Mouse (Mus musculus) liver (tissue): ENCODE results near the gene Wbp2nl.
A peak's percentile ranks its signal among the peaks of the same experiment; 100 is the strongest.

ENCODE experiments used
- DNase-seq: peaks from one replicate; pipeline ENCODE4 v3.0.0-alpha.2; 2020; ENCODE audit warnings: mixed read lengths

Gene Wbp2nl

DNA sequence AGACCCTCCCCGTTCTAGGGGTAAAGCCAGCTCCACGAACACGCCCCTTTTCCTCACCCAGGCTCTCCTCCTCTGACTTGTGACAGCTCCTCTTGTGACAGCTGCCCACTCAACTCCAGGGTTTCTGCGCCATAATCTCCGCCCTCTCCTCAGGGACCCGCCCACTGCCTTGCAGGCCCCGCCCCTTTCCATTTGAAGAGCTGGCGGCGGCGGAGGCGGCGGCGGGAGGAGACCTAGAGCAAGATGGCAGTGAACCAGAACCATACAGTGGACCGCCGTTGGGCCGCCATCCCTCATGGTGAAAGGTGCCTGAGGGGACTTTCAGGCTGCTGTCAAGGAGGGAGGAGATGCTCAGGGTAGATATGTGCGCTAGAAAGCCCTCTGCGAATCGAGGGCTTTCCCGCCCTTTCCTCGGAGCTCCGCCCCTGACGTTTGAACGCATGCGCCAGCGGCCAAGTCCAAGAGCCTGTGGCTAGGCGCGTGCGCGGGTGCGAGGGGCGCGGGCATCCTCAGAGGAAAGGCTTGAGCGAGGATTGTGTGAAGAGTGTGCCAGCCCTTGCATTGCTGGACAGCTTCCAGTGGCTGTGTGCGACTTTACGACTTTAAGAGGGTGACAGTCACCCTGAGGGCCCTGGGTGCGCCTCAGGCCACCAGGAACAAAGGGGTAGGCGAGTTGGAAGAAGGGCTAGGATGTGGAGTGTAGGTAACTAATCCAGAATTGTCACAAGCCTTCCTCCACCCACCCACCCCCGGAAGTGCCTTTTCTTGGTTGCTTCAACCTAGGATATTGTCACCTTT, at the start of gene Wbp2nl:
Wbp2nl (plus strand) TSS at position 191 of the 798 bp plus-strand sequence.
- DNase-seq: peak; percentile 59

DNA sequence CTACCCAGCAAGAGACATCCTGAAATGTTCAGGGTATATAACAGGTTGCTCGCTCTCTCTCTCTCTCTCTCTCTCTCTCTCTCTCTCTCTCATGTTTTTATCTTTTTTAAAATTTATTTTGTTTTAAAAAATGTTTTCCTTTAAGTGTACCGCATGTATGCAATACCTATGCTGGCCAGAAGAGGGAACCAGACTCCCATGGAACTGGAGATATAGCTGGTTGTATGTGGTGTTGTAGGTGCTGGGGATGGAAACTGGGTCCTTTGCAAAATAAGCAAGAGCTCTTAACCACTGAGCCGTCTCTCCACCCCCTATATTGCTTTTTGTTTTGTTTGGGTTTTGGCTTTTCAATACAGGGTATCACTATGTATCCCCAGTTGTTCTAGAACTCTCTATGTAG, 47.2 kb upstream of the Wbp2nl start:
- no peak for DNase-seq

DNA sequence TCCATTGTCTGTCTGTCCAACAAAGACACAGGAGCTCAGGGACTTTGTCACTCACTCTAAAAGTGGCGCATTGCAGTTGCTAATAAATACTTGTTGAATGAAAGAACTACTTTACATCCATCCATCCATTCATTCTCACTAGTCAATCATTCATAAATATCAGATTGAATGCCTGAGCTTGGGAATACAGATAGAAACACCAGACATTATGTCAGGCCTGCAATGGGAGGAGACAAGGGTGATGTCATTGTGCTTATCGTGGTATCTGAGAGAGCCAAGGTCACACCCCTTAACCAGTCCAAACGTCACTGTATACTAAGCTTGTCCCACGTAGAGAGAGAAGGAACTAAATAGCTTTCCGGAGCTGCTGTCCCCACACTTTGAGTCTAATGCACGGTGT, 46.7 kb upstream of the Wbp2nl start, which contains the start of gene 1500009C09Rik:
1500009C09Rik (plus strand) TSS at position 301 of the 400 bp plus-strand sequence.
- DNase-seq: no peak

DNA sequence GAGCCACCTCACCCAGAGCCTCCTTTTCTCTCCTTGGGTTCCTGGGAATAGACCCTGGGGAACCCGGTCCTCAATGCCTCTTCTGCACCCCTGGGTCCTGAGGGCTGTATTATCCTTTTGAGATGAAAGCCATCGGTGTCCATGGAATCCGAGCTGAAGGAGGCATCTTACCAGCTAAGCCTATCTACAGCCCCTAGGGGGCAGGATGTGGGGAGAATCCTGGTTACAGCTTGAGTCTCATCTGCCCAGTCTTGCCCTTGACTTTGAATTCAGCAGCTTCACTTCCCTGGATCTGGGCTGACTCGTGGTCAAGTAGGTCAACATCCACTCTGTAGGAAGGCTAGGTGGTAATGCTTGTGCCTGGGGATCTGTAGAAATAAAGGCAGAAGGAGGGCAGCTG, 43.5 kb upstream of the Wbp2nl start:
- no peak for DNase-seq

DNA sequence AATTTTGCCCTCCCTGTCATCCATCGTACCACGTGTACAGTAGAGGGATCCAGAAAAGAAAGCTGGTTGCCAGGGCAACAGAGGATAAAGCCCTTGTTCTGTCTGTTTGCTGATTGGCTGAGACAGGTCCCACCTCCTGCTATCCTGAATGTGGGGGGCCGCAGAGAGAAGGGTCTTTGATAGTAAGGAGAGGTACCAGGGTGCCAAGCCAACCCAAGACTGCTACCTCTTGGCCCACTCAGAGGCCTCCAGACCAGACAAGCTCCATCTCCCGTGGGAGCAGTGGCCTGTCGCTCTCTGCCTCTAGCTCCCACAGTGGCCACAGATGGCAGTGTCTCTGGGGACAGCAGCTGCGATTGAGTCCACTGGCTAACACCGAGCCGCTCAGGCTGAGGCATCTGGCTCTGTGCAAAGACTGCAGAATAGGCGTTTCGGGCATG, 42.8 kb upstream of the Wbp2nl start:
- no peak for DNase-seq

DNA sequence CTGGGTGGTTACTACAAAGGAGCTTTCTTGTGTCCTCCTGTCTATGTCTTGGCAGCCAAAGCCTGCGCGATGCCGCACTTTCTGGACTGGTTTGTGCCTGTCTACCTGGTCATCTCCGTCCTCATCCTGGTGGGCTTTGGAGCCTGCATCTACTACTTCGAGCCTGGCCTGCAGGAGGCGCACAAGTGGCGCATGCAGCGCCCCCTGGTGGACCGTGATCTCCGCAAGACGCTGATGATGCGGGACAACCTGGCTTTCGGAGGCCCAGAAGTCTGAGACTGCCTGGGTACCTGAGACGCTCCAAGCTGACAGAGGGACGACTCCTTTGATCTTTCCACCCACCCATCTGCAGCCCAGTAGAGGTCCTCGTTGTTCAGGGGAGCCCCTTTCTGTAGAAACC, 39.2 kb upstream of the Wbp2nl start:
- DNase-seq: peak; percentile 77

DNA sequence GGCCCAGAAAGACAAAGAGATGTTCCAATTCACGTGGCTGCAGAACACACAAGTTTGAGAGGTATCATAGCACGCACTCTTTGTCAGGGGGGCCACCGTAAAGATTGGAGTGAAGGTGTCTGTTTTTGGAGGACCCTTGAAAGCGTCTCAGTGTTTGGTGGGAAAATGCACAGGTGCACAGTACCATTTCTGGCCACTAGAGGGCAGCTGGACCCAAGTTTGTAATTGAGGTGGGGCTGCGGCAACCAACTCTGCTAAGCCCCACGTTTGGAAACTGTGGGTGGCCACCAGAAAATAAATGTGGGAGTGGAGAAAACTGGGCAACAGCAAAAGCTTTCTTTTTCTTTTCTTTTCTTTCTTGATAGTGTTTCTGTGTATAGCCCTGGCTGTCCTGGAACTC, 32.4 kb upstream of the Wbp2nl start:
- peak; percentile 68 for DNase-seq

DNA sequence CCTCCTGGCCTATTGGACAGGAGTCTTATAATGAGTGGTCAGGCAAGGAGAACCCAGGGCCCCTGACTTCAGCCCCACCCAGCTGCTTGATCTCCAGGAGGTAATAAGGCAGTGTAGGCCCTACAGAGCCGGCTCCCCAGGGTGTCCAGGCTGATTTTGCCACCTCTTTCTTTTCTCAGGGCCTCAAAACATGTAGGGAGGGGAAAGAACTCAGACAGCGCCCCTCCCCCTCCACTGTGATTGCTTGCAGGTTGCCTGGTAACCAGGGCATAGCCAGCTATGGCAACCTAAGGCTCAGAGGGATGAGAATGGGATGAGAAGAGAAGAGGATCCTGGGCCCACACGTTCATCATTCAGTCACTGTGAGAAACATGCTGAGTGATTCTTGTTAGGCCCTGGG, 30.6 kb upstream of the Wbp2nl start:
- no peak for DNase-seq

DNA sequence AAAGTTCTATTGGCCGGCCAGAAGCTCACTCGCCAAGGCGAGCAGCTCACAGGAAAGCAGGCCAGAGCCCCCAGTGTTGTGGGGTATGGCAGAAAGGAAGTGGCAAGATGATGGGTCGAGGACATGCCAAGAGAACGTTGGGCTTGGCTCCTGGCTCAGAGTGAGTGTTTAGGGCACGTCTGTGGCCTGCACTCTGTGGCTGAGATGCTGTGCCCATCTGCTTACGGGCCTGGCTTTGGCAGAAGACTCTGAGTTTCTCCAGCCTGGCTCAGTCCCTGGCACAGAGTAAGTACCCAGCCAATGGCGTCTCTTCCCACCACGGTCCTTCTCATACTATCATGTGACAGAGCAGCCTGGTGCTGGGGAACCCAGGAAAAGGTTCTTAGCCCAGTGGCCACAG, 30.0 kb upstream of the Wbp2nl start:
- no peak for DNase-seq

DNA sequence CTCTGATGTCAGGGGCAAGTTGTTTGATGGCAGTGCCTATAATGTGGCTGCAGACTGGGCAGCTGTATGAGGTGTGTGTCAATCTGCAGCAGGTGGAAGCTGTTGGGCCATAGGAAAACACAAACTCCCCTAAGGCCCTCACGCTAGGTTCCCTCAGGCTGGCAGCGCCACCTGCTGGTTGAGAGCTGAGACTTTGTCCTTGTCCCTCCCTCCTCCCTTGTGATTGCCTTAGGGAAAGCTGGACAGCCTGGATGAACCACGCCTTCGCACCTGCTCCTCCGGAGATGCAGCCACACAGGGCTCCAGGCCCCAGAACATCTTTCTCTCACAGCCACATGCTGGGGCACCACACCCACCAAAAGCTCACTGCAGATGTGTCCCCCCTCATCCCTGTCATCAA, 27.6 kb upstream of the Wbp2nl start:
- DNase-seq: peak; percentile 78

DNA sequence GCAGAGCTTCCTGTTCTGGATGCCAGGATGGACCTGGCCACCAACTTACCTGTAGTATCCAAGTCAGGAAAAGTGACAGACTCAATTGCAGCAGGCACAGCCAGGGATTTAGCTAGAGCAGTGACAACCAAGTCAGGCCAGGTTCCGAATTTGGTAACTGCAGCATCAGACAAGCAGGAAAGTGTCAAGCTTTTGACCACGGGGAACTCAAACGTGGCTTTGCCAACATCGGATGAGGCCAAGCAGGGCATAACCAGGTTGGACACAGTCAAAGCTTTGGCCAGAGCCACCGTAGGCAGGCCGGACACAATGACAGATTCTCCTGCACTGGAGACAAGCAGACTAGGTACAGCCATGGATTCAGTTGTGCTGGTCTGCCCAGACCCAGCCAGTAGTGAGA, 26.5 kb upstream of the Wbp2nl start:
- no peak for DNase-seq

DNA sequence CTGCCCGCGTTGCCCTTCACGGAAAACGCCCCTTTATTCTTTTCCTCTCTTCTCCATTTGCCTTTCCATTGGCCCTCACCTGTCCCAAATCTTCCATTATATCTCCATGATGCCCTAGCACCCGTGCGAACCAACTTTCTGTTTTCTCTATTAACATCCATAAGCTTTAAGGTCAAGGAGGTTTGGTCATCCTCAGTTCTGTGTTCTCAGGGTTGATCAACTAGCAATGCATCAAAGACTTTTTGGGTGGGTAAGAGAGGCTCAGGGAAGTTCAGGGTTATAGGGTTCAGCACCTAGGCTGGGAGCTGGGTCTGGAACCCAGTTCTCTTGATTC, 24.2 kb upstream of the Wbp2nl start, which contains the start of gene Sept3:
Sept3 (plus strand) TSS at position 301 of the 334 bp plus-strand sequence.
- DNase-seq: no peak

DNA sequence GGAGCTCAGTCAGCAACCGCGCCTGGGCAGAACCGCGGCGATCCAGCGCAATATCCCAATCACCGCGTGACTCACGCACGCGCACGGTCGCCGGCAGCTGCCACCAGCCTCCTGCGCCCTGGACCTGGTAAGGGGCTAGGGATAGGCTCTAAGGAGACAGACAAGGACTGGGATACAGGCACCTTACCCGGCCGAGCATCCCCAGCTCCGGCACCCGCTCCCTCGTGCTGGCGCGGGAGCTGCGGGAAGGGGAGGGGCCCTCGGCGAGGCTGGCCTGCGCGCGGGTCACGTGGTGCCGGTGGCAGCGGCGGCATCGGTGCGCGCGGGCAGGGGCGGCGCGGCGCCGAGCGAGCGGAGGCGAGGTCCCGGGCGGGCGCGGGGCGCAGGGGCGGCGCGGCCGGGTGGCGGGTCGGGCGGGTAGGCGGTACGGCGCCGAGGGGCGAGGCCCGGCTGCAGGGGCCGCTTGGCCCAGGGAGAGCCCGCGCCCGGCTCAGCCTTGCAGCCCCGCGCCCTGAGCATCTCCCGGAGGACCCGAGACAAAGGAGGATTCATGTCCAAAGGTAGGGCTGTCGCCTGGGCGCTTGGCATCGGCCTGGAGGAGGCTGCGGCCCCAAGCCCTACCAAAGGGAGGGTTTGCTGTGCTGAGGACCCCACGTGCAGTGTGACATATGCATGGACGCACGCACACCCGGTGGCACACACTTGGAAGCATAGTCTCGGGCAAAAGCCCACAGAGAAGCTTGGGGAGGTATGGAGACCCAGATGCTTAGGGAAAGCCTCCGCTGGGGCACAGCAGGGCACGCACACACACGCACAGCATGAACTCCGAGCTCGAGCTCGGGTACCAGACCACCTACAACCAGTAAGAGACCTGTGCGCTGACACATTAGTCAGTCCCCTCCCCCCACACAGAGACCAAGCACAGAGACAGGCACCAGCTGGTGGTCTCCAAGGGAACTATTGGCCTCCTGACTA, 23.5 kb upstream of the Wbp2nl start:
- no peak for DNase-seq

DNA sequence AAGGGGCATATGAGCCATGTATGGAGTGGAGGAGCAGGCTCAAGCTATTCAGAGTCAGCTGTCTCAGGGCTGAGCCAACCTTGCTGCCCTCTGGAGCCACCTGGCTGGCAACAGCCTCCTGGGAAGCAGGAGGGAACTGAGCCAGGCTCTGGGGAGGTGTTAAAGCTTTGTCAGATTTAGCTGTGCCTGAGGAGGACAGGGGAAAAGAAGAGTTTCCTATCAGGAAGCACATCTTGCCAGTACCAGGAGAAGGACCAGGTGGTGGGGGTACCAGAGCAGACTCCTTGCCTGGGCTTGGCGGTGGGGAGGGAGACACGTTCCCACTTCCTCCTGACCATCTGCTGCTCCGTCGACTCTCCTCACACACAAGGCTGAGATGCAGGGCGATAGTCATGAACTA, 21.2 kb upstream of the Wbp2nl start:
- no peak for DNase-seq

DNA sequence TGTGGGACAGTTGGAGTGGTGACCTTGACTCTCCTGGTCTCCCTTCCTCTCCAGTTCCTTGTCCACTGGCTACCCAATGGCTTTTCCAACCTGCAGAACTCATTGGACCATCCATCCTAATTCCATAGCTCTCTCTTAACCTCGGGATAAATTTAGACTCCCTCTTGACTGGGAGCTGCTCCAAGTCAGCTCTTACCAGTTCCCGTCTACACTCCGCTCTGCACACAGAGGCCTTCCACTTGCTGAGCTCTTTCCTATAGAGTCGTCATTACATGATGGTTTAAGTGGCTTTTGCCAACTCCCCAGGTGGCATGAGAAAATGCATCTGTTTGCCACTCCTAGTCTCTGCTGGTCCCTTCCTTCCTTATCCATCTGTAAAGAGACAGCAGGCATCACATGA, 18.1 kb upstream of the Wbp2nl start:
- DNase-seq: no peak

DNA sequence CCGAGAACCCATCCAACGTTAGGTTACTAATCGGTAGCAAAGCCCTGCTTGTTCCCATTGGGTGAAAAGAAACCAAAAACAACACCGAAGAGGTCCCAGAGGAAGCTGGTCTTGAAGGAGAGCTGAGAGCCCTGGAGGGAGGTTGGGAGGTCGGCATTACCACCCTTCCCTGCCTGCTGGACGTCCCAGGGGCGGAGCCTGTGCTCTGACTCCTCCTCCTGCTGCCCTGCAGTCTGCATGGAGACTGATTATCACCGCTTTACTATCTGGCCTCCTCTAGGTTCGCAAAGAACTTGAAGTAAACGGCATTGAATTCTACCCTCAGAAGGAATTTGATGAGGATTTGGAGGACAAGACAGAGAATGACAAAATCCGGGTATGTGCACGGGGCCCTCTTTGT, 12.6 kb upstream of the Wbp2nl start:
- DNase-seq: peak; percentile 65

DNA sequence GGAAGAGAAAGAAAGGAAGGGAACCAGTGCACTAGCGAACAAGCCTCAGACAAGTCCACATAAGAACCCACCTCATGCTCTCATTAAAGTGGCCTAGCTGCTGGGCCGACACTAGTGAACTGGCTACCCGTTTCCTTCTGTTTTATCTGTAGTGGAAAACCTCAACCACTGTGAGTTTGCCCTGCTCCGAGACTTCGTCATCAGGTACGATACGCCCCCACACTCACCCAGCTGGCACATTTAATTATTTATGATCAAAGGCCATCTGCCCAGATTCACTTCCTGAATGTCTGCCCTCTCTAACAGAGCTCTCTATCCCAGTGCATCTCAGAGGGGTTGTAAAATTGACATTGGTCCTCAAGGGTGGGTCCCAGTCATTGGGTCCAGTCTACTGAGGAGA, 8.5 kb upstream of the Wbp2nl start:
- no peak for DNase-seq

DNA sequence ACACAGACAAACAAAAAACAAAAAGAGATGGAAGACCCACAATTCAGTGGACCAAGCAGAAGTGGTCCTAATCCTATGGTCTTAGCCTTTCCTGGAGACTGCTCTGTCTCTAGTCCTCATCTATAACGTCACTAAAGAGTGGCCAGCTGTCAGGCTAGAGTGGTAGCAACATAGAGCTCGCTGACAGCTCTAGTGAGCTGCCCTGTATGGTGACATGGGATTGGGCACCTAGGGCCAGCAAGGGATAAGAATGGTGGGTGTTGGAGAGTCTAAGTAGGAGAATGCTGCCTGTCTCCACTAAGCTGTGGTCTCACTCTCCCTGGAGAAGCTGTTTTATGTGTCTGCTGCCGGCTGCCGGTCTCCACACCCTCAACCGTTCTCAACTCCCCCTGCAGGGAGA, 5.9 kb upstream of the Wbp2nl start:
- no peak for DNase-seq

DNA sequence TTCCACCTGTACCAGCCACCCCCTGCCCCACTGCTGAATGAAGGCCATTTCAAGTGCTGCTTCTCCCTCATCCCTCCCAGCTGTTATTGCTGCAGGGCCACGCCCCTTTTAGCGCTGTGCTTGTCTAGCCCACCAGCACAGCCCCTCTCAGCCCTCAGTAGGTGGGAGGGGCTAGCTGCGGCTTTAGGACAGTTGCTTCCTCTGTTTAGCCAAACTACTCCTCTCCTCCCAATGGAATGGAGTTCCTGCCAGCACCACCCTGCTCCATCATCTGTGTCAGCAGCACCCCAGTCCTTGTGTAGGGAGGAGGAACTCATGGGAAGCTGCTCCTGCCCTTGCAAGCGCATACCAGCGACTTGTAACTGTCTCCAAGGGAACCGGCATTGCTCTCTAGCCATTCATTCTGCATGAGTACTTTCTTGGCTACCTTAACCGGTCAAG, 5.5 kb upstream of the Wbp2nl start:
- DNase-seq: no peak

DNA sequence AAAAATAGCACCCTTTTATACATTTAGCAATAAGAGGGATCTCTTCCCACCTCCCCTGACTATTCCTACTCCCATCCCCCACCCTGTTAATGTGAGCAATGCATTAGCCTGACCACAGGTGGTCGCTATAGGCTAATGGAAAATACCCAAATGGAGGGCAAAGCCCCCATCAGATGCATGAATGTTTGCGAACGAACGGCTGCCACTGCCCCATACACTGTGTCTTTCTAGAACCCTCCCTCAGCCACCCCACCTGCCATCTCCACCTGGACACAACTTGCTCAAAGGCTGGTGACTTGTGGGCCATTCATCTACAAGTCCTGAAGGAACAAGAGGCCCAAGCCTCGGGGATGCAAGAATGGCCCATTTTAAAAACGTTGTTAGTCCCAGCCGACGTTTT, 4.7 kb upstream of the Wbp2nl start:
- no peak for DNase-seq

DNA sequence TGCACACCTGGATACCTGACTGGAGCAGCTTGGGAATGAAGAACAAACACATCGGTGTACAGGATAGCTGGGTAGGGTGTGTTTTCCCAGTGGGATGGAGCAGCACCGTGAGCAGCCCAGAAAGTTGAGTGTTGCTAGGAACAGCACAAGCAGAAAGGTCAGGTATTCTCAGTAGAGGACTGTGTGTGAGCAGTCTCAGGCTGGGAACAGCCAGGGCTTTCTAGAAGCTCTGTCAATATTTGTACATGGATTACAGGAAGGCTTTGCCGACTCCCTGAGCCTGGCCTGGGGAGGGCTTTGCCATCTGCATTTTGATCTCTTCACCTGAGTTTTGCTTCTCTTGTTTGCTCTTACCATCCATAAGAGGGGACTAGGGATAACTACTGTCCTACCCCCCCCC, 8.4 kb downstream of the Wbp2nl start:
- no peak for DNase-seq

DNA sequence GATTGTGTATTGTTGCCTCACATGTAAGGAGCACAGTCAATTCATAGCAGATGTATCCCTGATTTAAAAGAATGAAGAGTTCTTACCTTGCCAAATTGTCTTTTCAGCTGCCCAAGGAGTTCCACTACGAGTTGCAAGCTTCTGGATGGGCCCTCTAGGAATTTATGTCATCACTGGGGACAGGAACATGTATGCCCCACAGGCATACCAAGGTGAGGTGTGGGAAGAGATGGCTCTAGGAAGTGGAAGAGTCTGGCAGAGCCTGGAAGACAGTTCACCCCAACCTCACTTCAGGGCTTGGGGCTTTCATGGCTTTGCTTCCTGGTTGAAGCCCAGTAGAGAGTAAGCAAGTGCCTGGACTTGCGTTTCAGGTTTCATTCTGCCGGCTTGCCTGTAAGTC, 9.7 kb downstream of the Wbp2nl start:
- DNase-seq: no peak

DNA sequence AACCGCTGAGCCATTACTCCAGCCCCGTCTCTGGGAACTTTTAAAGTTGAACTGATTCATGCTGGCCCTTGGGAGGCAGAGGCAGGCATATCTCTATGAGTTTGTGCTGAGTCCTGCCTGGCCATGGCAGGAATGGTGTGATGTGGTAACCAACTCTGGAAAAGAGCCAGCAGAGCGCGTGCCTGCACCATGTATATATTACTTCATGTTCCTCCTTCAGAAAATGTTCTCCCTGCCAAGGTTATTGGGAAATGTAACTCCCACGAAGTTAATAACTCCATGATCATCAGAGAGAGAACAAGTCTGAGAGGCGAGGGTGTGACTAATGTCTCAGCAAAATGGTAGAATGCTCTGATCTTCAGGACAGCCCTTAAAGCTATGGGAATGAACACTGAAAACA, 19.1 kb downstream of the Wbp2nl start:
- no peak for DNase-seq

DNA sequence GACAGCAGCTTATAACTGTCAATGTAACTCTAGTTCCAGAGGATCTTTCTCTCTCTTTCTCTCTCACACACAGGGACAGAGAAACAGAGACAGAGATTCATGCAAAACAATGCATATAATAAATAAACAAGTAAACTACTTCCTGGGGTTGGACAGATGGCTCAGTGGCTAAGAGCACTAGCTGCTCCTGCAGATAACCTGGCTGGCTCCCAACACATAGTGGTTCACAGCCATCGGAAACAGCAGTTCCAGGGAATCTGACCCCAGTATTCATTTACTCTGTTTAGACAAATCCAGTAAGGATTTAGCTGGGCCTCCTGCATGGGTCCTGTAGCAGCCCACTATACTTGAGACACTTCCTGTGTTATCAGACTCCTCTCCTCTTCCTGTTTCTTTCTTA, 20.9 kb downstream of the Wbp2nl start:
- DNase-seq: no peak
